Mouse (Mus musculus) lung, postnatal 4 days (tissue): ENCODE measurements around the gene Scaf4.
A peak's percentile ranks its signal among the peaks of the same experiment; 100 is the strongest.

ENCODE experiments used
- DNase-seq, 2 experiments: peaks; one replicate each; pipeline ENCODE4 v3.0.0; 2021

The Scaf4 gene

DNA sequence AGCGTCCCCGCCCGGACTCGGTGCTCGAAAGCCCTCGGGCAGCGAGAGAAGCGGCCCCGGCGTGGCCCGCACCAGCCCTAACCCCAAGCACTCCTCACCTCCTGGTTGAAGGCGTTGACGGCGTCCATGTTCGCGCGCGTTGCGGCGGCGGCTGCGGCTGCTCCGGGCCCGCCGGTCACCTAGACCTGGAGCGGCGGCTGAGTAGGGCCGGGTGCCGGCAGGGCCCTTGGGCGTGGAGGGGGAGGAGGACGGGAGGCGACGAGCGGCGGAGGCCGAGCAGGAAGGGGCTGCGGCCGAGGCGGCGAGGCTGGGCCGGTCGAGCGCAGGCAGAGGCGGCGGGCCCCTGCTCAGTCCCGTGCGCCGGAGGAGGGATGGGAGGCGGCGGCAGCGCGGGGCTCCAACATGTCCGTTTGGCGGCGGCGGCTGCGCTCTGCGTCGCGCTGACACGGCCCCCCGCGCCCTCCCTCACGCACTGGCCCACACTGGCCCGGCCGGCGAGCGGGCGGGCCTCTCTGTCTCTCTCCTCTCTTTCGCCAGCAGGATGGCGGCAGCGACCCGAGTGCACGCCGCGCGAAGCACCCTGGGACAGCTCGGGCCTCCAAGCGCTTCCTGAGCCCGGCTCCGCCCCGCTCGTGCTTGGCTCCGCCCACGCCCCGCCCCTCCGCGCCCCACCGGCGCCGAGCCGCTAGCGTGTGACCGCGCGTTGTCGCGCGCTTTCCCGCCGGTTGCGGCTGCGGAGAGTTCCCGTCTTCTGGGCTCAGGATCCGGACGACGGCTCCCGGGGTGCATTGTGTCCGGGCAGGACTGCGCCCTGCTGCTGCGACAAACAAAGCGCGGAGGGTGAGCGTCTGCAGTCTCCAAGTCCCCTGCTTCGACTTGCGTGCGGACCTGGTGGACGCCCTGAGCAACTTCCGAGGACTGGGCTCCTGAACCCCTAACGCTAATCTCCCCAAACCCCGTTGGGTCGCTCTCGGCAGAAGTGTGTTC is at the start of gene Scaf4:
Gene Scaf4, minus strand, starts transcription at position 599 of the 987 bp plus-strand sequence.
- DNase-seq = peak; percentile 98

DNA sequence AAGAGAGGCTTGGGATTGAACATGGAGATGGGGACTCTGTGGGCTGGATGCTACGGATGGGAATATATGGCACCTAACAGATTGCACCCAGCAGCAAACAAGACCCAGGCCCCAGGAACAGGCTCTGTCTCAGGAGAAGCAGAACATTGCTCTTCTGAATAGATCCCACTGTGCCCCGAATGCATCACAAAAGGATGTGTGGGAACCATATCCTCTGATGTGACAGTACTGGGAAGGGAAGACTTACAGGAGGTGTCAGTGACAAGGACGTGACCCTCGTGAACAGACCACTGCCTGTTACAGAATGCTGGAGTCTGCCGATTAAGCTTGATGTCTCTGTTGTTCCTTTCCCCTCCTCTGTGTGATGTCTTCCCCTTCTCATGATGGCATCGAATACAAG is 48.2 kb upstream of the Scaf4 start:
- DNase-seq = no peak

GRCm38 (mm10) chr16:90330979-90331378 is 46.7 kb upstream of the Scaf4 start:
- DNase-seq = no peak

DNA sequence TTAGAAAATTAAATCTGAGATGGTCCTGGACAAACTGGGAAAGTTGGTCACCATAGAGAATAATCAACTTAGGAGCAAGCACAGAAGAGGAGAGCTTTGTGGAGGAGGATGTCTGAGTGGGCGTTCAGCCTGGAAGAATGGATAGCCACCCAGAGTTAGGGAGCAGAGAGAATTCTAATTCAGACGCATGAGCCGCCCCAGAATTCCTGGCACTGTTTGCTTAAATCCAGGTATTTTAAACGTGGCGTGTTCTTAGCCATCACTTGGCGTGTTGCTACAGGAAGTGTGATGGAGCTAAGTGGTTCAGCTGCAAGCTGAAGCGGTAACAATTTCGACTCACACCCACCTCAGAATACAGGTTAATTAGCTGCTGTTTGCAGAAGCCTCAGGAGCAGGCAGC is 45.2 kb upstream of the Scaf4 start:
- no peak for DNase-seq

DNA sequence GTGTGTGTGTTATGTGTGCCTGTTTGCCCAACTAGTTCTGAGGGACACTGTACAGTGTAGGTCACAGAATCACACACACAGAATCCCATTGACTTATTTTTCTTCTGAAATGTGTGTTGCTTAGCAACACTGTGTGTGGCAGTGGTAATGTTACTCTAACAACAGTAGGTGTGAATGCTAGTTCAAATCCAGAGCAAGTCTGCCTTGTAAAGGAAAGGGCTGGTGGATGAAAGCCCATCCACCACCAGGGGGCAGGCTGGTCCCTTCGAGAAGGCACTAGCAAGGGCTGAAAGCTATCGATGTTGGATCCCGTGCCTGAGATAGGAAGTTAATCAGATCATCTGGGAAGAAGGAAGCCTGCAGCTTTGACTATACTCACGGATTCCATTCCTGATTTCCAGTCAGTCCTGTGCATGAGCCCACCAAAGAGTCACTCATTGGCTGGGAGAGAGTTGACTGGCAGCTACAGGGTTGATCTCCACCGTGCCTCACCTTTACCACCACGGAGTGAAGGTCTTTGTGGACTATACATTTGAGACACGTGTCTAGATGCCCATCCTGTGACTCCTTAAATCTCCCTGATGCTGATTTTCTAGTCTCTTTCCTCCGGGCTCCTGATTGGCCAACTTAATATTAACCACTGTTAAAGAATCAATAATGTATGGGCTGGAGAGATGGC is 38.7 kb upstream of the Scaf4 start:
- DNase-seq = peak; percentile 78 to 85

GRCm38 (mm10) chr16:90319321-90319720 is 35.0 kb upstream of the Scaf4 start:
- DNase-seq = no peak

DNA sequence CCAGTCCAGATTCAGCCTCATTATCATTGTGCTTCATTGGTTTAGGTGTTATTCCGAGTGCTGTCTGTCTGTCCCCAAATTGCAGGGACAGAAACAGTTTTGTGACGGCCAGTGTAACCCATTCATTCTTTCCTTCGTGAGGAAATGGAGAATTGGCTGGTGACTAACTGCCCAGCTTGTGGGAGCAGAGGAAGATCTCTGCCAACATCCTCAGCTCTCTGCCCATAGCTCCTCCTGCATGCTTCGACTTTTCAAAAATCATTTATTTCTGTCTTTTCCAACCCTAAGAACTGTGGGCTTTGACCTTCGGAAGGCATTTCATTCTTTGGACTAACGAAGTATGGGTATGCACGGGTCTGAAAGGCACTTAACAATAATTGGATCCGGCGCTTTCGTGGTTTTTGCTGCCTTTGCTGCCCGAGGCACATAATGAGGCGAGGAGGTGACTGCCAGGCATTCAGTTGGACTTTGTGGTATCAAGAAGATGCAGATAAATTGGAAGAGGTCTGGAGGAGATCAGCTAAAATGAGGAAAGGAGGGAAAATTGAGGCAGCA is 34.1 kb upstream of the Scaf4 start:
- no peak for DNase-seq

GRCm38 (mm10) chr16:90317777-90318176 is 33.5 kb upstream of the Scaf4 start:
- DNase-seq = no peak

- DNase-seq = no peak
Observed at GRCm38 (mm10) chr16:90315881-90316280, 31.6 kb upstream of the Scaf4 start.

DNA sequence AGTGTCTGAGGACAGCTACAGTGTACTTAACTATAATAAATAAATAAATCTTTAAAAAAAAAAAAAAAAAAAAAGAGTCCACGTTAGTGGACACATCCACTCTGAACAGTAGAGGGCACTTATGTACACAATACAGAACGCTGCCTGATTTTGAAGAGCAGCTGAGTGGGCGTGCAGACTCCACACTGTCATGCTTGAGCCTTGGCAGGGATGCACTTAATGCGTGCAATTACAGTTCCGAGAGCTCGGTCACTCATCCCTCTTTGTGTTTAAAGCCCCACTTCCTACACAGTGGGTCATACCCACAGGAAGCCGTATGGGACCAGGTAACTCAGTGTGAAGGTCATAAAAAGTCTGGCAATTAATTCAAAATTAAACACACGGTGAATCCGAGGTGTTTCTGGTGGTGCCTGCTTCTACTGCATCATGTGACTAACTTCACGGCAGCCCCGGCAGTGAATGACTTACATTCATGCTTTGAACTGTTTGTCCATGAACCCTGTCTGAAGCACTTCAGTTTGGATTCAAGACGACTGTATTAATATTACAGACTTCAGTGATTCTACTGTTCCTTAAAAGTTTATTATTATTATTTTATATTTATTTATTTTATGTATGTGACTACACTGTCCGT is 28.3 kb upstream of the Scaf4 start:
- peak; percentile 21 to 47 for DNase-seq

DNA sequence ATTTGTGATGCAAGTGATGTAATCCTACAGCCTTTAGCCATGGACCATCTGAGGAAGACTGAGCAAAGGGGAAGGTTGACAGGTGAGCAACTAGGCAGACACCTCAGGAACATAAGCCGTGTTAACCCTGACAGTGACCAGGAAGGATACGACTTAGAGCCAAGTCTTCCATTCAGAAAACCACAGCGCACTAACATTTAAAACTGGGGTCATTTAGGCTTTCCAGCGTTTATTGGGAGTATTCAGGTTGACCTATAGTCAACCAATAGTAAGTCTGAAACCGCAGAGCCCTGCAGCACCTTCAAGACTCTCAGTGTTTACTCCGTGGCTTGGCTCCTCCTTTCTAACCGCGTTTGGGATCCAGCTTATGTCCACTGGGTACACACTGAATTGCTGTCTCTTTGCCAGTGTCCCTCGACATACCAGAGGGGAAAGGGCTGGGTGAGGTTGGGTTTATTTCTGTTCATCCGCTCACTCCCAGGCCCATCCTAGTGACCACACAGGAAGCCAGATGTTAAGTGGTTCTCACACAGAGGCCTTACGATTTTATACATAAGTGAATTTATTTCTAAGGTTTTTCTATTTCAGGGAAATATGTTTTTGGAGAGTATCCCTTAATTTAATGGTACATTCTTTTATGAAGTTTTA is 26.3 kb upstream of the Scaf4 start:
- no peak for DNase-seq

DNA sequence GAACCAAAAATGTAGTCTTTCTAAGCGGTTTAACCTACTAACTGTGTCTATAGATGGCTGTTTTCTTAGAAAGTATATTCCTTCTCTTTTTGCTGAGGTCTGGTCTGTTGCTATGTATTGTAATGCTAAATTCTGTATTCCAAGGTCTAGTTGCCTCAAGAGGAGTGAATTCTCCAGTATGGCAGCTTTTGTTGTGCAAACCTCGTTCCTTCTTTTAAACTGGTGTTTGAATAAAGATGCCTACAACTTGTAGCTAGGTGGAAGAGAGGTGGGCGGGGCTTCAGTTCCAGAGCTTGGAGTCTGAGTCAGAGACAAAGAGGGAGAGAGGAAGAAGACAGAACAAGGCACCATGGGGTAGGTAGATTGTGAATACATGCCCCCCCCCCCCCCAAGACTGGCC is 25.5 kb upstream of the Scaf4 start:
- DNase-seq = no peak

GRCm38 (mm10) chr16:90303988-90304299 is 19.6 kb upstream of the Scaf4 start:
- DNase-seq = no peak

DNA sequence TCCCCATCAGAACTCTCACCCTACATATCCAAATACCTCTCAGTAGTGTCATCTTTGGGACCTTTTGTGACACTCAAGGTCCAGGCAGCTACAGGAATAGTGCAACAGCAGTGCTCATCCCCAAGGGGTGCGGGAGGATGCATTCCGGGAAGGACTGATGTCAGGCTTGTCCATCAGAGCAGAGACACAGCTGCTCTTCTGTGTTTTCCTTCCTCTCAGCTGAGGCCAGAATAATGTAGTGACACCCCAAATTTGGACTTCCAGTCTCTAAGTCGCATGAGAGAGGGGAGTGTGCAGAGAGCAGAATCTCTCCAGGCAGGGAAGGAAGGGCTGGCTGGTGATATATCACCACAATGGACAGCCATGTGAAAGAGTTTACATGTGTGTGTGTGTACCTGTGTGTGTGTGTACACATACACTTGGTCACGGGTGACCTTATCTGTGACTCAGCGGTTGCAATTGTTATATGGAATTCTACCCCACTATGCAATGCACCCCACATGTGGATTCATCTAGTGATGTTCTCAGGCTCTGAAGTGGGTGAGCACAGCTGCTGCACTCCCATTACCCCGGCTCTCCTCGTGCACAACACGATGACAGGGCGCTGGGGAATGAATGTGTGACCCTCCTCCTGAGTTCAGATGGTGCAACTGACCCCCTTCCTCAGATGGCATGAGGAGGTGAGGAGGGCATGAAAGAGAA is 19.1 kb upstream of the Scaf4 start:
- no peak for DNase-seq

- no peak for DNase-seq
Observed at GRCm38 (mm10) chr16:90301706-90302105, 17.4 kb upstream of the Scaf4 start.

DNA sequence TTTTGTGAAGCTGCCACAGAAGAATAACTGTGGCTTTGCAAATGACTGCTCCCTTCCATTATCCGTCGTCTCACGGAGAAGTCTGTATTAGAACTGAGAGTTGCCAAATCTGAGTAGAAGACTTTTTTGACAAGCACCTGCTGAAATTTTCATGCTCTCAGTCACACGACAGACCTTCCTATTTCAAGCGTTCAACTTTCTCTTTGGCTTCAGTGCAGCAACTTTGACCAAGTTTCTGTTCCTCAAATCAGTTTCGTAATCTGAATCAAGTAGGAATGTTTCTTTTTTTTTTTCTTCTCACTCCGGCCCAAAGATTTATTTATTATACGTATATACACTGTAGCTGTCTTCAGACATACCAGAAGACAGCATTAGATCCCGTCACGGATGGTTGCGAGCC is 16.6 kb upstream of the Scaf4 start:
- no peak for DNase-seq

- DNase-seq = no peak
Observed at GRCm38 (mm10) chr16:90299591-90299990, 15.3 kb upstream of the Scaf4 start.

DNA sequence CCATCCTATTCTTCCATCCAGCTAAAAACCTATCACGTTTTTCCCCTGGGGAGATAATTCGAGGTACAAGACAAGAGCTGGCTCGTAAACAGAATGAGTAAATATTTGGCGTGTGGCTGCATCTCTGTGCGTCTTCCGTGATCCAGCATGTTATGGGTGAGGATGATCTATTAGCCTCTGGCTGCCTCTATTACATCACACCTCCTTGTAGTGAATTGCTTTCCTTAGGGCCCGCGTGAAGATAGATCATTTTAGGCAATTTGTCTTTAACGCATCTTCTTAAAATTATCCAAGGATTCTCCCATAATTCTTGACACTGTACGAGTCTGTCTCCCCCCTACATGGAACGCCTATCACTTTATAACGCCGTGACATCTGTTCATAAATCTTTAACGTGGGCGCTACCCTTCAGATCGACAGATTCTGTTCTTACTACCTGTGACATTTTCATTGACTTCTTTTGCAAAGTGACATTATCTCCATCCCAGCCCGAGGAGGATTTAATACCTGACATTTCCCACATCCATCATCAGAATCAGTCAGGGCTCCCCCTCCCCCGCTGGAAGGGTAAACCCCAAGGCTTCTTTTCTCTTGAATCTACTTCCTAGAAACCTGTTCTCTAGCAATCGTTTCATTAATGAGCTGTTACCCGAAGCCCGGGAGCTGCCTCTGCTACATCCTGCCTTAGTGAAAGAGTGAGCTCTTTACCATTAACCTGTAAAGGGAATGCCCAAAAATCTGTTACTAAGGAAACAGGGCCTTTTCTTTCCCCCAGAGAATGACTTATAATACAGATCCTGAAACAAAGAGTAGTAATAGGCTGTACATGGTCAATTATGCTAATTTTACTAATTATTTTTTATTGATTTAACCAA is 14.4 kb upstream of the Scaf4 start:
- DNase-seq = no peak

GRCm38 (mm10) chr16:90297479-90298425 is 13.4 kb upstream of the Scaf4 start:
- DNase-seq = no peak

DNA sequence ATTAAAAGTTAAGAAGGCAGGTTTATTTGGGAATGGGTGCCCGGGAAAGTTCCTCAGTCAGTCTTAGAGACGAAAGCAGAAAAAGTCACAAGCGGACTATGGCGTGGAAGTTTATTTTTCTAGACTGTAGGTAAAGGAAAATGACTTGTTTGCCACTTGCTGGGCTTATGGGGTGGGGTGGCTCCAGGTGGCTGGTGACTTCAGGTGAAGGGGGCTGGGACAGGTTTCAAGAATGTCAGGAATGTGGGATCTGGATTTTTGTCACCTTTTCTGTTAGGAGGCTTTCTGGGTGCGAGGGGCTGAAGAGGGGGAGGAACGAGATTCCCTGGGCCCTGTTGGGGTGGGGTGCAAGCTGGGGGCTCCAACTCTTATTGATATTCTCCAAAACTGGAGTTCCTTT is 7.4 kb upstream of the Scaf4 start:
- DNase-seq = no peak
